Mouse (Mus musculus) small intestine, adult 2 months (tissue): ENCODE measurements at regions not wholly inside any gene's neighbourhood (a gene's known extent, or its start where the extent isn't known, plus 50 kb on each side); places are given as distances from the start of the nearest gene placed in this dataset.

ENCODE experiments used
- CTCF ChIP-seq: fragments of 200-500 bp; IDR thresholded peaks from 2 replicates; pipeline ENCODE4 v1.5.1; 2012; ENCODE audit warnings: low read depth, mild to moderate bottlenecking, control low read depth, inconsistent platforms, low read length, moderate library complexity, mixed read lengths; ENCODE audit not compliant: insufficient replicate concordance, insufficient read length; ENCODE audit errors: extremely low read depth
- POLR2A ChIP-seq: fragments of 200-500 bp; IDR thresholded peaks from 2 replicates; pipeline ENCODE4 v1.6.1; 2012; ENCODE audit warnings: low read depth, mild to moderate bottlenecking, control low read depth, inconsistent platforms, low read length, moderate library complexity

DNA sequence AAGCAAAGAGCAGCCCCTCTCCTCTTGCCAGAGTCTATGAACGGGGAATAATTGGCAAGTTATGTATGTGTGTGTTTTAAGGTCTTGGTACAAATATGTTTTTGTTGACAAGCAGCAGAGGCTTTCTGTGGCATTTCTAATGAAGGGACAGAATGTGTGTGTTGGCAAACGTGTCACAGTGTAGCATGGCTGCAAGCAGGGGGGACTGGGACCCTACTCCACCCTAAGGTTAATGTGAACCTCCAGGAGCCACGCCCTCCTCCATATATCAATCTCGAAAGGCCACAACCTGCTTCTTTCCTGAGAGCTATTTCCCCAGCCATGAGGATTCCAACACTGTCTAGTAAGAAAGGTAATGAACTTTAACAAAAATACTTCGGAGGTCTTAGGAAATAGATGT lies 209.8 kb downstream of the Clic5 start:
- TF ChIP-seq CTCF (no peak), POLR2A (no peak)
